In genomic region chr14:55486836-55487235, GRCm38 (mm10) we compare ENCODE assay signal across 42 mouse cellular contexts. TPM values are rescaled to one million over a fixed set of nuclear protein-coding genes. Genes with fewer than 3 reads are reported as not detected.
"Had no signal": no experiment of that assay in that cellular context is flagged by ENCODE, and none has a peak within 500 bp of the region (broad histone marks: within the 10 kb centered on the region; RNA-seq: fewer than 3 reads in every experiment).

No protein-coding gene starts in this region.

- H3K4me3 ChIP-seq: heart, embryonic 12.5 days; heart, embryonic 13.5 days; heart, embryonic 15.5 days; hindbrain, embryonic 10.5 days; hindbrain, embryonic 12.5 days; hindbrain, embryonic 13.5 days; hindbrain, embryonic 15.5 days; intestine, embryonic 15.5 days; kidney, embryonic 15.5 days; layer of hippocampus, adult 2 months; left cerebral cortex, adult 2 months had no signal

- ATAC-seq: hindbrain, embryonic 16.5 days; hindbrain, postnatal 0 days; inflammation-experienced regulatory T-cells, adult 6 months; intestine, embryonic 15.5 days; intestine, embryonic 16.5 days; intestine, postnatal 0 days had no signal

- H3K9me3 ChIP-seq: heart, embryonic 12.5 days; heart, embryonic 13.5 days; heart, embryonic 15.5 days; hindbrain, embryonic 10.5 days; hindbrain, embryonic 12.5 days; hindbrain, embryonic 13.5 days; hindbrain, embryonic 15.5 days; intestine, embryonic 15.5 days; kidney, embryonic 15.5 days had no signal

- H3K27me3 ChIP-seq: heart, embryonic 13.5 days; heart, embryonic 15.5 days; hindbrain, embryonic 12.5 days; hindbrain, embryonic 13.5 days; hindbrain, embryonic 15.5 days; intestine, embryonic 15.5 days; kidney, embryonic 15.5 days had no signal

- H3K9ac ChIP-seq: heart, embryonic 12.5 days; heart, embryonic 13.5 days; heart, embryonic 15.5 days; hindbrain, embryonic 12.5 days; hindbrain, embryonic 13.5 days; hindbrain, embryonic 14.5 days; hindbrain, embryonic 15.5 days; intestine, embryonic 15.5 days; kidney, embryonic 15.5 days had no signal

- H3K36me3 ChIP-seq: heart, embryonic 15.5 days; hindbrain, embryonic 12.5 days; hindbrain, embryonic 13.5 days; hindbrain, embryonic 15.5 days had no signal

- H3K4me2 ChIP-seq: heart, embryonic 12.5 days; heart, embryonic 13.5 days; heart, embryonic 15.5 days; hindbrain, embryonic 12.5 days; hindbrain, embryonic 13.5 days; hindbrain, embryonic 14.5 days; hindbrain, embryonic 15.5 days; intestine, embryonic 15.5 days; kidney, embryonic 15.5 days had no signal

- H3K27ac ChIP-seq: heart, embryonic 13.5 days; heart, embryonic 15.5 days; hindbrain, embryonic 10.5 days; hindbrain, embryonic 12.5 days; hindbrain, embryonic 13.5 days; hindbrain, embryonic 14.5 days; hindbrain, embryonic 15.5 days; hindbrain, postnatal 0 days; intestine, embryonic 15.5 days; kidney, embryonic 15.5 days; kidney, postnatal 0 days; layer of hippocampus, adult 2 months; left cerebral cortex, adult 2 months had no signal

- DNase-seq: heart, postnatal 10 days; heart, postnatal 14 days; heart, postnatal 36 days; heart, postnatal 4 days; kidney, adult 11 months; kidney, adult 18-20 months; kidney, adult 2 months; kidney, adult 8-10 months; kidney, adult 9 months; kidney, postnatal 10 days; kidney, postnatal 14 days; kidney, postnatal 25 days; kidney, postnatal 36 days; kidney, postnatal 4 days; layer of hippocampus, adult 9-11 months; layer of hippocampus, postnatal 36 days had no signal

RNA-seq across cellular contexts. Expression of gene Carmil3, which starts 3.6 kb away (rescaled TPM):
- polyA plus RNA-seq: inflammation-experienced regulatory T-cells, adult 6 months had no signal

RNA-seq across cellular contexts. Expression of gene Cpne6, which starts 23.4 kb away (rescaled TPM):
- total RNA-seq: heart, postnatal 14 days; heart, postnatal 25 days; heart, postnatal 36 days; hematopoietic stem cell, adult 5-6 weeks had no signal
- polyA plus RNA-seq: inflammation-experienced regulatory T-cells, adult 6 months had no signal

RNA-seq across cellular contexts. Expression of gene Nrl, which starts 37.9 kb away (rescaled TPM):
- total RNA-seq: heart, postnatal 10 days; heart, postnatal 14 days; heart, postnatal 36 days; heart, postnatal 4 days; hematopoietic stem cell, adult 5-6 weeks had no signal
- polyA plus RNA-seq: heart, embryonic 12.5 days; heart, embryonic 13.5 days; heart, embryonic 14.5 days; heart, embryonic 15.5 days; heart, postnatal 0 days; hindbrain, embryonic 10.5 days; hindbrain, embryonic 12.5 days; intestine, embryonic 14.5 days; intestine, embryonic 15.5 days; intestine, embryonic 16.5 days; intestine, postnatal 0 days; kidney, adult 2 months; kidney, embryonic 14.5 days; kidney, embryonic 15.5 days; kidney, embryonic 16.5 days; kidney, postnatal 0 days; large intestine, adult 2 months had no signal
